Mouse (Mus musculus) layer of hippocampus, adult 11-12 months (tissue): Measurements from ENCODE around the gene Tdrd5.
A peak's percentile ranks its signal among the peaks of the same experiment; 100 is the strongest.
"Not testable (repeated sequence)": the region's sequence is repeated elsewhere in the genome, so short reads cannot be mapped to it uniquely, and the experiment has no call there.

Source experiments
- DNase-seq: peaks from one replicate; pipeline ENCODE4 v3.0.0; 2022; ENCODE audit warnings: low spot score

Tdrd5 gene

DNA sequence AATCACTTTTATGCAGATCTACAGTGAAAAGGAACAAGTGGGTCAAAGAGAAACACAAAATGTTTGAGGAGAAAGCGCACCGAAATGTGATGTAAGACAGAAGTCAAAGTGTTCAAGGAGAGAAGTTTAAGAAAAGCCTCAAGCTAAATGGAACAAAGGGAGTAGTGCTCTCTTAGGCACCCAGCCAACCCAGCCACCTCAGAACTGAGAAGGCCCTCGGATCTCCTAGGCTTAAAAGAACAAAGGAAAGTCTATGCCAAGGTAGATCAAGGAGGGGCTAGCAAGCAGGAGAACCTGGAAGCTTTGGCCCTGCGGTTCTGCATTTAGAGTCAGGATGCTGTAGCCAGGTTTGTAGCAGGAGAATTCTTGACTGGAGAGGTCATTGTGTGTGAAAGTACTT is 48.6 kb downstream of the Tdrd5 start:
- DNase-seq: no peak

DNA sequence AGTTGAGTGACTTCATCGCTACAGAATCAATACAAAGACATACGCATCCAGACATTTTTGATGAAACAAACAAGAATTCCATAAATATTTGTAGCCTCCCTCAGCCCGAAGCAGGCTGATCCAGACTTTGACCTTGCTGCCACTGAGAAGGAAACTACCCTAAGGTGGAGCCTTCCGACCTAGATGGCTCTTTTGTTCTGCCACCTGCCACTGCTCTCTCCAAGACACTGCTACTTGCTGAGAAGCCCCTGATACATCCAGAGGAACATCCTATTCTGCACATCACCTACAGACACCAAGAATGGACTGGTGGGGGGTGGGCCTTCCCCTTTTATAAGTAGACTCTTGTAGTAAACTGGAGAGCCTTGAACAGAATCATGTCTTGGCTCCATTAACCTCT is 52.4 kb downstream of the Tdrd5 start:
- DNase-seq: not testable (repeated sequence)

DNA sequence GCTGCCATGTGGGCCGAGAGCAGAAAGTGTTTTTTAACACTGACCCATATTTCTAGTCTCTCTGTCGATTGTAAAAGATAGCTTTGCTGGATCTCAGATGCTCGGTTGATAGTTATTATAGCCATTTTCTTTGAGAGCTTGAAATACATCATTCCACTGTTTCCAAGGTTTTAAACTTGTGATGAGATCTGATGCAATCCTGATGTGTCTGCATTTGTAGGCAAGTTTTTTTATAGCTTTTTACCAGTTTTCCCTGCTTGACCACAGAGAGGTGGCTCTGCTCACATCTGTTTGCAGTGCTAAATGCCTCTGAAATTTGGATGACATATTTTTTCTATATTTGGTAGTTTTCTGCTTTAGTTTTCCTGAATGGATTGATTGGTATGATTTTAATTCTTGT is 55.6 kb downstream of the Tdrd5 start:
- DNase-seq: no peak

DNA sequence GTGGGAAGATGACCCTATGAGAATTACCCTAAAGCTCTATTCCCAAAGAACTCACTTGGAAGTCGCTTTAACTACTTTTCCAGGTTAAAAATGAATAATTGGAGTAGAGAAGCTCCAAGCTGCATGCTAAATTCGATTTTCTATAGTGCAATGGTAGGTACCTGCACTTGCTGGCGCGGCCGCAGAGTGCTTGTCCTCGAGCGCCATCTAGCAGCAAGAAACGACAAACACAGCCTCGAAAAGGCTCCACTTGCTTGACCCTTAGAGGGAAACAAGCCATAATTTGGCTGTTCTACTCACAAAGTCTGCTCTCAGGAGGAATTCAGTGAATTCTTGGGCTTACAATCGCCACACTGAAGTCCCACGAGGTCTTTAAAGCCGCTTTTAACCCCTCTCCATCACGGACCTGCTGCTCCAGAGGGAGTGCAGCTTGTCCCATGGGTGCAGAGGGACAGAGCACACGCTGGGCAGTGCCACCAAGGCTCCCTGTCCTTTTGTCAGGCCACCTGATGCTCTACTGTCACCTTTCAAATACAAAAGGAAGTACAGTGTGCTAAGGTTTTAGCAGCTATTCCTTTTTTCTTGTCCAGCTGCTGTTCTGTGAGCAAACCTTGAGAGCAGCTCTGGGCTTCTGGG is 61.6 kb downstream of the Tdrd5 start:
- peak; percentile 48 for DNase-seq

DNA sequence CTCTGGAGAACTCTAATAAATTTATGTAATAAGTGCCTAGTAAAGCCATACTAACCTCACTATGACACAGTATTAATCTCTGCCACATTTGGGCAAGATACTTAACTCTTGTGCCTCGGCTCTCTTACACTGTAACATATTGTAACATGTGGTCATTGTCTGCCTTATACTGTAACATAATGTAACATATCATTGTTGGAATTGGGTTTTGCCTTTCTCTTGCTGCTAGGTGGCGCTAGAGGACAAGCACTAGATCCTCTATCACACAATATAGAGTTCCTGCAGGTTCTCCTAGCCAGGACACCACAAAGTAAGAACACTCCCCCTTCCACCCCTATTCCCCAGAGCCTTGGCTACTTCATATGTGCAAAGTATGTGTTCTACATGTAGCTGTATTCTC is 62.4 kb downstream of the Tdrd5 start:
- peak; percentile 21 for DNase-seq

DNA sequence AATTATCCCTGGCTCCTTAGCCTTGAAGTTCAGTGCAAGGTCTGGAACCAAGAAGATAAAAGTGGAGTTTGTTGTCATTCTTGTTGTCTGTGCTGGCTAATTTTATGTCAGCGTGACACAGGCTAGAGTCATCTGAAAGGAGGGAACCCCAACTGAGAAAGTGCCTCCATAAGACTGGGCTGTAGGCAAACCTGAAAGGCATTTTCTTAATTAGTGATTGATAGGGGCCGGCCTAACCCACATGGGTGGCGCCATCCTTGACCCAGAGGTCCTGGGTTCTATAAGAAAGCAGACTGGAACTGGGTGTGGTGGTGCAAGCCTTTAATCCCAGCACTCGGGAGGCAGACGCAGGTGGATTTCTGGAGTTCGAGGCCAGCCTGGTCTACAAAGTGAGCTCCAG is 72.3 kb downstream of the Tdrd5 start:
- DNase-seq: no peak

DNA sequence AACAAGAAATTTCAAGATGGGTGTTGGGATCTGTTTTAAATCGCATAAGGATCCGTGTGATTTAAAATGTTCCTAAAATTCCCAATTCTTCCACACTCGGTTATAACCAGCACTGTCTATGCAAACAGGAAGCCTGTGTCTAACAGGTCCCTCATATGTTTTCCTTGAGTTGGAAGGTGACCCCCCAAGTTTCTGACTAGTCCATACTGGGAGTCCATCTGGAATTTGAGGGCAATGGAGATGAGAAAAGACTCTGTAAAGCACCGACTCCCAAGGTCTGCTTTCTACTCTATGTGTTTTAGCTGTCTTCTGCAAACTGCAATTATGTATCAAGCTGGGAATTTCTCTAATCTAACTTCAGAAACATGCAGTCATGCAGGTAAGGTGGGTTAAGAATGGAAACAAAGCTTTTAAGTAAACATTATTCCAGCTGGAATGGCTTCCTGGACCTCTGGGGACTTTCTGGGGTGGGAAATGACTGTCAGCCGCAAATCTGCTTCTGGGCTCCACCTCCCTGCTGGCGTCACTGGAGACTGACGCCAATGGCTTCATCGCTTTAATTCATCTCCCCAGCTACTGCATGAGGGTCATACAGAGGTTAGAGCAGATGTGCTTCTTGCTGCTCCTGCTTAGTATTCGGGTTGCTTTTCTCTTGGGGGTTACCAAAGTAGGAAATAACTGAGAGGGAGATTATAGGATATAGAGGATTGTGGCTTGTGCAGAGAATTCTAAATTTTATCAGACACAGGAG is 73.0 kb downstream of the Tdrd5 start:
- DNase-seq: no peak

DNA sequence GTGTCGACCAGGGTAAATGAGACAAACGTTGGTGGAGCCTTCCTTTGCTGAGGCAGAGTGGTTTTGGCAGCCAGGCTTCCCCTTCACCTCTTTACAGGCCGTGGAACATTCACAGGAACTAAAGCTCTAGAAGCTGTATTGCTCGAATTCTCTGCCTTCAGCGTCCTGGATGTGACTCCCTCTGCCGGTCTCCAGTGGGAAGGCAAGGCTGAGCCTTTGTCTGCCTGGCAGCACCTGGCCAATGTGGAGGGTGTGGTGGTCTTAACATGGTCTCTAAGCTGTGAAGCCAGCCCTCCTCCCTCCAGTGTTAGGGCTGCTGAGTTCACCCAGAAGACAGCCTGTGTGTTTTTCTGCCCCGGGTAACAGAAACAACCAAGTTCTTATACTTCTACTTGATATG is 74.0 kb downstream of the Tdrd5 start:
- peak; percentile 58 for DNase-seq

DNA sequence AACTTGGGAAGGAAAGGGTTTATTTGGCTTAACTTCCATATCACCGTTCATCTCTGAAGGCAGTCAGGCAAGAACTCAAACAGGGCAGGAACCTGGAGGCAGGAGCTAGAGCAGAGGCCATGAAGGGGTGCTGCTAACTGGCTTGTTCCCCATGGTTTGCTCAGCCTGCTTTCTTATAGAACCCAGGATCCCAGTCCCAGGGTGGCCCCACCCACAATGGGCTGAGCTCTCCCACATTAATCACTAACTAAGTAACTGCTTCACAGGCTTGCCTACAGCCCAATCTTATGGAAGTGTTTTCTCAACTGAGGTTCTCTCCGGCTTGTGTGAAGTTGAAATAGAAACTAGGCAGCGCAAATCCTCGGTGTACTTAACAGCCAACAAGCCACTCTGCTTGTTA is 74.7 kb downstream of the Tdrd5 start:
- DNase-seq: no peak

DNA sequence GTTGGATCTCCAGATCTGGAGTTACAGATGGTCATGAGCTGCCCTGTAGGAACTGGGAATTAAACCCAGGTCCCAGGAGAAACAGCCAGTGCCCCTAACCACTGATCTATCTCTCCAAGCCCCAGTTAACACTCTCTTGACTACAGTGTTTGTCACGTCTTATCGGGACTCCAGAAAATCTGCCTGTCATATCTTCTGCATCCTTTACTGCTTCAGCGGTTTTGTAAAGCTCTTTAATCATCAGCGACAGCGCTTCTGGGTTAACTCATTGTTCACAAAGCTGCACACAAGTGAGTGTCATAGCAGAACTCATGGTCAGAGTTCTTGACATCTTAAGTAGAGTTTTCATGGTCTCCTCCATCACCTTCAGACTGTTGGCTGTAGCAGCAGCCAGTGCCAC is 76.6 kb downstream of the Tdrd5 start:
- DNase-seq: no peak

DNA sequence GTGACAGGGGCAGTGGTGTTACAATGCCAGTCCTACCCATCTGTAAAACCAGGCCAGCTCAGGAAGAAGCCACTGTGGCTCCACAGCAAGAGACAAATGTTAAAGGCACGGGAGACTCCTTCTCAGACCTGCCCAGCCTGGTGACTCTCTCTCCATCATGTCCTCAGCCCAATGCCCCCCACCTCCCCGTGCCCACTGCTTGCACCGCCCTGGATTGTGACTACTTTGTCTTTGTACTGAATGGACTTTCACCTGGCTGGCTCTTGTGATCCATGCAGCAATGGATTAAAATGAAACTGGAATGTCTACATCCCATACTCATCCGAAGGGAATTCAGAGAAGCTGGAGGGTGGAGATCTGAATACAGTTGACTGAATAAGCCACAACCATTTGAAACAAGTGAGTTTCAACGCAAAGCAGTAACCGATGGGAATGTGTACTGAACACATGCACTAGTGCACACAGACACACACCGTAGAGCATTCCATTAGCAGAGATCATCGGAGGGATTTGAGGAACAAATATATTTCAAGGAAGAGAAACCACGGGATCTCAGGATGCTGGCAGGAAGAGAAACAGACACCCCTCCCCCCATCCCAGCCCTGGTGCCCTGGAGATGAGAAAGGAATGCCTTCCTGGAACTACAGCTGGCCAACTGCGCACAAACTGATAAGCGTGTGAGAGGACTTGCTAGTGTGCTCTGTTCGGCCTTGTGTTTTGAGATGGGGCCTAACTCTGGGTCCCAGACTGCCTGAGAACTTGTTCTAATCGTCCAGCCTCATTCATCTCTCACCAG is 81.1 kb downstream of the Tdrd5 start:
- DNase-seq: no peak

DNA sequence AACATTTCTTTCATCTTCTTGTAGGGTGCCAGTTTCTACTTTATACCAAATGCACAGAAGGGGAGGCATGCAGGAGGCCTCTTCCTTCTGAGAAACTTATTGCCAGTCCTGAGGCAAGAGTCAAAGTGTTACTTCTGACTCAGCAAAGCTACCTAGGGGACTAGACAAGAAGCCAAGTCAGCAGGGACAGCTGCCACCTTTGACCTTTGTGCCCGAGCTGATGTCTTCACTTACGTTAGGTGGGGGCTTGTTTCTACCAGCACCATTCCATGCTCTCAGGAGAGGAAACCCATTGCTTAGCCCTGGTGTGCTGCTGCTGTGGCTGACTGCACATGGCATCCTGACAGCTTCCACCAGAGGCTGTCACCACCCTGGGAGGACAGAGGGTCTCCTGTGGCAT is 82.1 kb downstream of the Tdrd5 start:
- no peak for DNase-seq

DNA sequence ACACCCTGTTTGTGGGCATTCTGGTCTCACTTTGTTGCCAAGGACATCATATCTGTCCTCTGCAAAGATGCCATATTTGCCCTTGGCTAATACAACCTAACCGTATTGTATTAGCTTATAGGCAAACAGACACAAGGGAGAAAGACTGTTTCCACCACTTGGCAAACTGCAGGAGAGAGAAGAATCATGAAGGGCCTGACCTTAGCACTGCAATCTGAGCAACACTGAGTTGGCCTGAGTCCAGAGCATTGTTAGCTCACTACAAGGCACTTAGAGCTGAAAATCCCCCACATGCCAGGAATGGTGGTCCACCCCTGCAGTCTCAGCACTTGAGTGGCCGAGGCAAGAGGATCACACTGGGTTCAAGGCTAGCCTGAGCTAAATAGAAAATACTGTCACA is 84.9 kb downstream of the Tdrd5 start:
- DNase-seq: no peak

DNA sequence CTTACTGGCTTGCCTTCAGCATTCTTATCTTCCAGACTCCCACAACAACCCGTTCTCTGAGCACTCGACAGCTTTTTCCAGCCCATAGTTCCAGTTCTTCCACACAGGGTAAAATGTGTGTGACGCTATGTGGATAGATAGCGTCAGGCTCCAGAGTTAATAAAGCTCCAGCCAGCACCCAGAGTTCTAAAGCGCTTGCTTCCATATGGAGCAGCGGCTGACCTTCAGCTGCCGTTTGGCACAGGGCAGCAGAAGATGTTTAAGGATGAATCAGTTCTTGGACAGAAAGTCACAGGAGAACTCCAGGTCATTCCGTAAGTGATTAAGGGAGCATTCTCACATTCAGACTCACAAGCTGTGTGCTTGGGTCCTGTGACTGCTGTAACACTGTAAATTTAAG is 85.5 kb downstream of the Tdrd5 start:
- no peak for DNase-seq

DNA sequence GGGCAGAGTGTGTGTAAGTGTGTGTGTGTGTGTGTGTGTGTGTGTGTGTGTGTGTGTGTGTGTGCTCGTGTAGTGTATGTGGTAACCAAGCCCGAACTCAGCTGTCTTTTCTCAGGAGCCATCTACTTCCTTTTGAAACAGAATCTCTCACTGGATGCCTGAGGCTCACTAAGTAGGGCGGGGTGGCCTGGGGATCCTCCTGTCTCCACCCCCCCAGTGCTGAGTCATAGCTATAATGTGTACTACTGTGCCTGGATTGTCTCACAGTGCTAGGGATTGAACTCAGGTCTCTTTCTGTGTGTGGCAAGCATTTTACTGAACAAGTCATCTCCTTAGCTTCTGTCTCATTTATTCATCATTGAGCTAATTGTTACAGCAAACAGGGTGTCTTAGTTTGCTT is 86.1 kb downstream of the Tdrd5 start:
- DNase-seq: no peak

DNA sequence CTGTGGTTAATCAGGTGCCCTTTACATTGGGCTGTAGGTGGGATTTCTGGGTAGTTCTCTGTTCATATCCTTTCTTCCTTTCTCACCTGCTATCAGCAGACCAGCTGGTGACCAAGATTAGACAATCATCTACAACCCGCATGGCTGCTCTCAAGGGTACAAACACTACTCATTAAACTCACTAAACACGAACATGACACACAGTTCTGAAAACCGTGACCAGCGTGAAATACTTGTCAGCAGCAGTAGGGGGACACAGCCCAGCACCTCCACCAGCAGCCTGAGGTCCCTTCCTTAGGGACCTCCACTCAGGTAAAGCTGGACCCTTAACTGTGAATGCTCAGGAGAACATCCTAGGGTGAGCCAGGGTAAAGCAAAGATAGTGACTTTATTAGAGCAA is 87.2 kb downstream of the Tdrd5 start:
- no peak for DNase-seq

DNA sequence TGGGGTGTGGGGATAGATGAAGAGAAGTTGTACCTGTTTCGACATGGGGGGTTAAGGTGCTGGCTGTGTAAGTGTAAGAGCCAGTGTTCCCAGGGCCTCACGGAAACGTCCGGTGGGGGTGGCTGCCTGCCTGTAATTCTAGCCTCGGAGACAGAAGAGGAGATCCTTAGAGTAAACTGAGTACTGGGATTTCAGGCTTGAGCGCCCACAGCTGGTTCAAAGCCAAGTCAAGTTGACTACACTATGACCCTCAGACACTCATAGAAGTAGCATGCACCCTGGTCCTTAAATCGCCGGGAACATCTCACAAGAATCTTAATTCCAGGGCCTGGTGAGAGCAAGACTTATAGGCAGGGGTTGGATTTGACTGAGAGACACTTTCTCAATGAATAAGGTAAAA is 88.8 kb downstream of the Tdrd5 start:
- DNase-seq: no peak

DNA sequence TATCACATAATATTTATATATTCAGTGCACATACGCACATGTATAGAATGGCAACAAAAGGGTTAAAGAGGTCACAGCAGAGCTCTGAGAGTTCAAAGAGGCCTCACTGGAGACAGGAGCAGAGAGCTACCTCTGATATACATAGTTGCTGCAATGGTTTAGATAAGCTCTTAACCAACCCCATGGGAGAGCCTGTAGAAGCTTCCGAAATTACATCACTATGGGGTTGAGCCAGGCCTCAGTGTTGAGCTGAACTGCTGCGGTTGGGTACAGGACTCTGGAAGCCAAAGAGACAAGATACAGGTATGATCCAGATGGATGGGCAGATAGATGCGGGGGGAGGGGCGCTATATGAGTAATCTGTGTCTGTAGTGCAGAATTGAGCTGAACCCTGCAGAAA is 90.5 kb downstream of the Tdrd5 start:
- no peak for DNase-seq

DNA sequence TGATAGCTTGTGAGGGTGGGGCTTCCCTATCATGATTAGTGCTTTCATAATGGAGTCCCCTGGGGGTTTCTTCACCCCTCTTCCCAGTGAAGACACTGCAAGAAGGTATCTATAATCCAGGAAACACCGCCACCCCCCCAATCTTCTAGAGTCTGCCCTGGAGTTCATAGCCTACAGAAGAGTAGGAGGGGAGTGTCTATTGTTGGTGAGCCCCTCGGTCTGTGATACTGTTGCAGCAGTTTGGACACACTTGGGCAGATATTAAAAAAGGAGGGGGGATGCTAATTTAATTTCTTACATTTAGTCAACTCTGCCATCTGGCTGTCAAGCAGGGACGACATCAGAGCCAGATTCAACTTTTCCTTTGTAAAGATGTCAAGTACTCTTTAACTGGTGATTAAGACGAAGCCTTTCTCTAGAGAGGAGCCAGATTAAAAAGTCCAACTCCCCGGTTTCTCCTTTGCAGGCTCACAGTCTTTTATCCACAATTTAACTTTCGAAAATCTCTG is 91.6 kb downstream of the Tdrd5 start:
- DNase-seq: no peak
